Mouse (Mus musculus): ENCODE measurements at regions not wholly inside any gene's neighbourhood (a gene's known extent, or its start where the extent isn't known, plus 50 kb on each side); places are given as distances from the start of the nearest gene placed in this dataset.

GRCm38 (mm10) chr13:44195365-44195764 lies 410.8 kb downstream of the Cd83 start:
- TF ChIP-seq CTCF (IDR thresholded peaks at IDR 0.05; ENCODE audit: insufficient read depth, low read length) (no peak), POLR2A (IDR thresholded peaks at IDR 0.05; ENCODE audit: borderline replicate concordance, extremely low read depth, low read depth, low read length) (no peak)

Measured in lung, adult 2 months (tissue).